Mouse (Mus musculus): ENCODE data around the gene Camkmt. TPM values are rescaled to one million over a fixed set of nuclear protein-coding genes. Genes with fewer than 3 reads are reported as not detected.

Gene Camkmt
- polyA plus RNA-seq, 1 experiment from 2014 or later: 20.2 TPM

DNA sequence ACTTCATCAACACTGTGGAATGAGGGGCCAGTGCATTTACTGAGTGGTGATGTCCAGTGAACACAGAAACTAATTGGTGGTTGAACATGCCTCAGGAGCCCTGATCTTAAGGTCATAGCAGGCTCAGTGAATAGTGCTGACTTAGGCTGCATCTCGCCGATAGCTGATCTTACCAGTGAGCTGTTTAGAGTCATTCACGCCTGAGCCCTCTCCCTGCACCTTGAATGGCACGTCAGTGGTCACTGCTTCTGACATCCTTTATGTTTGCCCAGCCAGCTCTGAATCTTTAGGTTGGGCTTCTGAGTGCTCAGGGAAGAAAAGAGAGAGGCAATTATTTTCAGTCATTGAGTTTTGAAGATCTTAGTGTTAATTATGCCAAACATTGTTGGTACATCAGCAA lies 81.6 kb downstream of the Camkmt start:
- Histone ChIP-seq H3K27ac (ENCODE audit: low read length) (no peak overlapping the region), H3K4me3 (replicated peaks; ENCODE audit: low read length) (no peak overlapping the region), H3K9ac (replicated peaks; ENCODE audit: low read depth, low read length) (no peak overlapping the region), H3K4me1 (replicated peaks; ENCODE audit: control insufficient read depth, insufficient read depth, low read length) (no peaks in the 10 kb centered on the region; the same call in 1 of the 2 replicates), H3K36me3 (ENCODE audit: control insufficient read depth, insufficient read depth) (no peaks in the 10 kb centered on the region), H3K27me3 (replicated peaks; ENCODE audit: control insufficient read depth, insufficient read depth, low read length) (no peaks in the 10 kb centered on the region; the same call in 1 of the 2 replicates), H3K9me3 (ENCODE audit: control insufficient read depth, low read length) (no peaks in the 10 kb centered on the region), H3K4me2 (ENCODE audit: low read length) (no peak overlapping the region)
- no peak for ATAC-seq
- 11% methylated on average over 4 of the region's 4 CpGs for WGBS

DNA sequence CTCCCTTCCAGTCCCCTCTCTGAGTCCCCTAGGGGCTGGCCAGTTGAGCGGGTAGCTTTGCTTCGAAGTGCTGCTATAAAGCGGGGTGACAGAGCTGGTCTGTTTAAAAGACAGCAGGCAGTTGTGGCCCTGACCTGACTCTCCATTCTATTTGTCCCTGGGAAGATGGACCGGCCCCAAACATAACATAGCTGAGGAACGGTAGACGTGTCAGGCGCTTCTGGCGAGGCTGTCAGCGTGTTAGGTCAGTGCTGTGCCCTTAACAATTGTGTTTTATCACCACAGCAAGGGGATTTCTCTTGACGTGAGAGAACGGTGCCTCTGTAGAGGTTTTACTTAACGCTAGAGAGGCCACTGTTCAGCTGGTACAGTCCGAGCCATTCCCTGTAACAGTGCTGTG lies 86.9 kb downstream of the Camkmt start:
- no peak for ATAC-seq

DNA sequence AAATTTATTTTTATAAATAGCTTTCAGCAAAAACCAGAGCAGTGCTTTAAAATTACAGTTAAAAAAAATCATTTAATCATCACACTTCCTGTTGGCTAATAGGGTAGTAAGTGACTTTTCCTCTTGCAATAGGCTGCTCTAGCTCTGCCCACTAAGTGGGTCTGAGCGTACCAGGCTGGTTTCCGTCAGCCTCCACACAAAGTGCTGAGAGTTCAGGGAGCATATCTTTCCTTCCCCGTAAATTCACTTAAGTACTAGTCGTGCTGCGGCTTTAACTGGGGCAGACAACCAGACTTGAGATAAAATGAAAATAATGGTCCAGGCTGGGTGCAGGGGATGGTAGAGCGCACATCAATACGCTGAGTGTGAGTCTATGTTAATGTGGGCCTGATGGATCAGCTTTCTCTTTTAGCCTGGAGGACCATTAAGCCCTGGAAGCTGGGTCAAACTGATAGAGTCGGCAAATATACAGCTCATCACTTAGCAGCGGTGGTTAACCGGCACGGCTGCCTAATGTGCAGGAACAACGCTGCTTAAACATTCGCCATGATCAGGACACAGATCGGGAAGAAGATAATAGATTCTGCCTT lies 90.2 kb downstream of the Camkmt start:
- ATAC-seq: no peak

More for the DNA sequence above, 86.9 kb downstream of the Camkmt start:
- no peaks in the 10 kb centered on the region for H3K9me3 ChIP-seq (ENCODE audit: control insufficient read depth, low read length)
- H3K36me3 ChIP-seq (ENCODE audit: control insufficient read depth, insufficient read depth): no peaks in the 10 kb centered on the region
- H3K9ac ChIP-seq (replicated peaks; ENCODE audit: low read depth, low read length): no peak overlapping the region
- no peak overlapping the region for H3K4me3 ChIP-seq (replicated peaks; ENCODE audit: low read length)
- H3K27ac ChIP-seq (ENCODE audit: low read length): no peak overlapping the region
- H3K27me3 ChIP-seq (replicated peaks; ENCODE audit: control insufficient read depth, insufficient read depth, low read length): no peaks in the 10 kb centered on the region
- 78% methylated on average over 13 of the region's 13 CpGs for WGBS
- 0 out of 2 replicates have a peak, but pooled peaks cover 4% of the 10 kb centered on the region for H3K4me1 ChIP-seq (replicated peaks; ENCODE audit: control insufficient read depth, insufficient read depth, low read length)
- no peak overlapping the region for H3K4me2 ChIP-seq (ENCODE audit: low read length)

DNA sequence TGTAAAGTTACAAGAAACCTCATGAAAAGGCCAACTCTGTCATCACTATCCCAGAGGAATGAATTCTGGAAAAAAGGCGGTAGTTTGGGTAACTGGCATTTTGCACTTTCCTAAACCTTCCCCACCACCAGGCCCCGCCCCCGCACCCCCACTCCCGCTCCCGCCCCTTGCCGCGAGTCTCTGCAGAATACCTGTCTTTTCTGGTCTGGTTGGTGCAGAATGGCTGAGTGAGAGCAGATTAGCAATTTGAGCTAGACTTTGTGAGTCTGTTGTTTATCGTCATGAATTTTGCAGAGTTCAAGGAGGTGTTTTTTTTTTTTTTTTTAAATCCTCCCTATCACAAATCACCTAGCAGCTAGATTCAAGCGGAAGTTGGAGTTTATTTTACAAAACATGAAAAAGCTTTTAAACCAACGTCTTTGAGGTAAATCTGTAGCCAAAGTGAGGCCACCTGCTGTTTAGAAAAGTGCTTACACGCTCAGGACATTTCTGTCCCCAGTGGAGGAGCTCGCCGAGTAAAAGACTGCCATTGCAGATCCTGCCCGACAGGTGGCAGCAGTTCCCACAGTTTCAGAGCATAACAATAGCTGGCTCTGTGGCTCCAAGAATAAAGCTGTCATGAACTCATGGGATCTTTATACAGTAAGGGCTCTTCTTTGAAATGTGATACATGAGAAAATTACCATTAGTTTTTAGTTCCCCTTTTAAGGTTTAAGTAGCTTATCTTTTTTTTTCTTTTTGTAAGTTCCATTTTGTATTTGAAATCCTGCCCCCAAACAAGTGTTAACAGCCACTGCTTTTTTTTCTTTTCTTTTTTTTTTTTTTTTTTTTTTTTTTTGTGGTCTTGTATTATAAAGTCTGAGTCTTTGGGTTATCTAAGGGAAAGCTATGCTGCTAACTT lies 99.1 kb downstream of the Camkmt start:
- peak; percentile 94 for ATAC-seq
- H3K9ac ChIP-seq (replicated peaks; ENCODE audit: low read depth, low read length): no peak overlapping the region
- peak overlapping the region; percentile 21 for H3K4me3 ChIP-seq (replicated peaks; ENCODE audit: low read length)

More for the DNA sequence above, 90.2 kb downstream of the Camkmt start:
- Histone ChIP-seq H3K4me2 (ENCODE audit: low read length) (no peak overlapping the region), H3K36me3 (ENCODE audit: control insufficient read depth, insufficient read depth) (no peaks in the 10 kb centered on the region), H3K27me3 (replicated peaks; ENCODE audit: control insufficient read depth, insufficient read depth, low read length) (no peaks in the 10 kb centered on the region), H3K9me3 (ENCODE audit: control insufficient read depth, low read length) (no peaks in the 10 kb centered on the region), H3K27ac (ENCODE audit: low read length) (no peak overlapping the region), H3K9ac (replicated peaks; ENCODE audit: low read depth, low read length) (no peak overlapping the region), H3K4me1 (replicated peaks; ENCODE audit: control insufficient read depth, insufficient read depth, low read length) (0 out of 2 replicates have a peak, but pooled peaks cover 4% of the 10 kb centered on the region), H3K4me3 (replicated peaks; ENCODE audit: low read length) (no peak overlapping the region)
- 55% methylated on average over 14 of the region's 14 CpGs for WGBS

DNA sequence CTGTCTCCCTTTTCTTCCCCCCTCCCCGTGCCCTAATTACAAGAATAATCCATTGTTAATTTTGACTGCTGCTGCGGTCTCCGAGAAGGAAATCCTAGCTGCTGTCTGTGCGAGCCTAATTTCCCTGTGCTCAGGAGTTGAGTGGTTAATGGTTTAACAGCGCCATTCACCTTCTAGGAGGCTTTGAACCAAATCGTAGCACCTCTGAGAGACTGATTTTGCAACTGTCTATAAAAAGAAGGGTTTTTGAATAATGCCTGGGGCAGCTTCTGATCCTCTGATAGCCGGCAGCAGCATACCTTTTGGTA lies 99.7 kb downstream of the Camkmt start:
- no peak overlapping the region for H3K9ac ChIP-seq (replicated peaks; ENCODE audit: low read depth, low read length)
- H3K36me3 ChIP-seq (ENCODE audit: control insufficient read depth, insufficient read depth): no peaks in the 10 kb centered on the region
- H3K27me3 ChIP-seq (replicated peaks; ENCODE audit: control insufficient read depth, insufficient read depth, low read length): no peaks in the 10 kb centered on the region
- 0 out of 2 replicates have a peak, but pooled peaks cover 2% of the 10 kb centered on the region for H3K4me1 ChIP-seq (replicated peaks; ENCODE audit: control insufficient read depth, insufficient read depth, low read length)
- 2% methylated on average over 7 of the region's 7 CpGs for WGBS
- ATAC-seq: no peak
- no peak overlapping the region for H3K27ac ChIP-seq (ENCODE audit: low read length)
- H3K4me3 ChIP-seq (replicated peaks; ENCODE audit: low read length): no peak overlapping the region
- H3K4me2 ChIP-seq (ENCODE audit: low read length): 0 out of 2 replicates have a peak overlapping the region, but pooled peaks have one; percentile 0
- no peaks in the 10 kb centered on the region for H3K9me3 ChIP-seq (ENCODE audit: control insufficient read depth, low read length)

More for the DNA sequence above, 99.1 kb downstream of the Camkmt start:
- 3% methylated on average over 14 of the region's 14 CpGs for WGBS
- no peaks in the 10 kb centered on the region for H3K9me3 ChIP-seq (ENCODE audit: control insufficient read depth, low read length)
- no peaks in the 10 kb centered on the region for H3K27me3 ChIP-seq (replicated peaks; ENCODE audit: control insufficient read depth, insufficient read depth, low read length)
- 0 out of 2 replicates have a peak, but pooled peaks cover 2% of the 10 kb centered on the region for H3K4me1 ChIP-seq (replicated peaks; ENCODE audit: control insufficient read depth, insufficient read depth, low read length)
- no peak overlapping the region for H3K27ac ChIP-seq (ENCODE audit: low read length)
- no peaks in the 10 kb centered on the region for H3K36me3 ChIP-seq (ENCODE audit: control insufficient read depth, insufficient read depth)
- peak overlapping the region; percentile 45 for H3K4me2 ChIP-seq (ENCODE audit: low read length)

DNA sequence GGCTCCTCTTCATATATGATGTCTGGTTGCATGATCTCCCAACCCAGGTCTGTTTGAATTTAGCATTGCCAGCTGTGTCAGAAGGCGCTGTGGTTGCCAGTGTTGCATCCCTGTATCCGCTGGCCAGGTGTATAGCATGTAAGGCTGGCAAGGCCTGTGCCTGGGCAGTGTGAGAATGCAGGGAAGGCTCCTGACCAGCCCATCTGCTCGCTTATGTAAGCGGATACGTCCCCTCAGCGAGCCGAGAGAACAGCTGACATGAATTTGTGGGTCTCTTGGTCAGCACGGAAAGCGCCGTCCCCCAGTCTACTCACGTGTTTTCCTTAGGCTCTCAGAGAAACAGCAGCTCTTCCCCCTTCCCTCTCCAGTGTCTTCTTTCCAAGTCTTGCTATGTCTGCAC lies 102.9 kb downstream of the Camkmt start:
- no peak overlapping the region for H3K27ac ChIP-seq (ENCODE audit: low read length)
- WGBS: 89% methylated on average over 11 of the region's 11 CpGs
- ATAC-seq: no peak
- no peak overlapping the region for H3K9ac ChIP-seq (replicated peaks; ENCODE audit: low read depth, low read length)
- no peak overlapping the region for H3K4me3 ChIP-seq (replicated peaks; ENCODE audit: low read length)
- H3K4me2 ChIP-seq (ENCODE audit: low read length): no peak overlapping the region
- H3K27me3 ChIP-seq (replicated peaks; ENCODE audit: control insufficient read depth, insufficient read depth, low read length): no peaks in the 10 kb centered on the region
- H3K36me3 ChIP-seq (ENCODE audit: control insufficient read depth, insufficient read depth): no peaks in the 10 kb centered on the region
- H3K4me1 ChIP-seq (replicated peaks; ENCODE audit: control insufficient read depth, insufficient read depth, low read length): 0 out of 2 replicates have a peak, but pooled peaks cover 2% of the 10 kb centered on the region
- no peaks in the 10 kb centered on the region for H3K9me3 ChIP-seq (ENCODE audit: control insufficient read depth, low read length)

DNA sequence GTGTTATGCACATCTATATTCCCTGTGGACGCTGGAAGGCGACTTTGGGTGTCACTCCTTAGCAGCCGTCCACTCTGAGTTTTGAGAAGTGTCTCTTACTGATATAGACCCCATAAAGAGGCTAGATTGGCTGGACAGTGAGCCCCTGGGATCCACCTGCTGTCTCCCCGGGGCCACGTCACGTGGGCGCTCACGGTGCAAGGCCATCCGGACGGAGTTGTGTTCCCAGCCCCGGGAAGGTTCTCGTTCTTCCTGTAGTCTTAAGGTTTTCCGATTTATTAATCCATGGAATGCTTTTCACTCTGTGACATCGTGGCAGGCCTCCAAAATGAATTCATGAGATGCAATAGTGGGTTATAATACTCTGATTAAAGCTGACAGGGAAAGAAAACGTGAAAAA lies 108.4 kb downstream of the Camkmt start:
- Histone ChIP-seq H3K9ac (replicated peaks; ENCODE audit: low read depth, low read length) (no peak overlapping the region), H3K4me1 (replicated peaks; ENCODE audit: control insufficient read depth, insufficient read depth, low read length) (no peaks in the 10 kb centered on the region), H3K9me3 (ENCODE audit: control insufficient read depth, low read length) (no peaks in the 10 kb centered on the region), H3K36me3 (ENCODE audit: control insufficient read depth, insufficient read depth) (no peaks in the 10 kb centered on the region), H3K27me3 (replicated peaks; ENCODE audit: control insufficient read depth, insufficient read depth, low read length) (no peaks in the 10 kb centered on the region), H3K27ac (ENCODE audit: low read length) (no peak overlapping the region), H3K4me2 (ENCODE audit: low read length) (no peak overlapping the region), H3K4me3 (replicated peaks; ENCODE audit: low read length) (no peak overlapping the region)
- no peak for ATAC-seq
- 84% methylated on average over 15 of the region's 15 CpGs for WGBS

- no peaks in the 10 kb centered on the region for H3K9me3 ChIP-seq (ENCODE audit: control insufficient read depth, low read length)
- ATAC-seq: no peak
- no peaks in the 10 kb centered on the region for H3K27me3 ChIP-seq (replicated peaks; ENCODE audit: control insufficient read depth, insufficient read depth, low read length)
- no peak overlapping the region for H3K4me3 ChIP-seq (replicated peaks; ENCODE audit: low read length)
- no peak overlapping the region for H3K4me2 ChIP-seq (ENCODE audit: low read length)
- 84% methylated on average over 11 of the region's 11 CpGs for WGBS
- no peaks in the 10 kb centered on the region for H3K4me1 ChIP-seq (replicated peaks; ENCODE audit: control insufficient read depth, insufficient read depth, low read length)
- H3K36me3 ChIP-seq (ENCODE audit: control insufficient read depth, insufficient read depth): no peaks in the 10 kb centered on the region
- no peak overlapping the region for H3K9ac ChIP-seq (replicated peaks; ENCODE audit: low read depth, low read length)
- no peak overlapping the region for H3K27ac ChIP-seq (ENCODE audit: low read length)
These were observed 109.0 kb downstream of the Camkmt start for GRCm38 (mm10) chr17:85199321-85199720.

GRCm38 (mm10) chr17:85218054-85218453 lies 127.7 kb downstream of the Camkmt start:
- H3K9ac ChIP-seq (replicated peaks; ENCODE audit: low read depth, low read length): no peak overlapping the region
- H3K27me3 ChIP-seq (replicated peaks; ENCODE audit: control insufficient read depth, insufficient read depth, low read length): no peaks in the 10 kb centered on the region
- H3K9me3 ChIP-seq (ENCODE audit: control insufficient read depth, low read length): no peaks in the 10 kb centered on the region
- H3K4me3 ChIP-seq (replicated peaks; ENCODE audit: low read length): no peak overlapping the region
- no peak overlapping the region for H3K4me2 ChIP-seq (ENCODE audit: low read length)
- 85% methylated on average over 5 of the region's 5 CpGs for WGBS
- no peaks in the 10 kb centered on the region for H3K36me3 ChIP-seq (ENCODE audit: control insufficient read depth, insufficient read depth)
- ATAC-seq: no peak
- H3K27ac ChIP-seq (ENCODE audit: low read length): no peak overlapping the region
- no peaks in the 10 kb centered on the region for H3K4me1 ChIP-seq (replicated peaks; ENCODE audit: control insufficient read depth, insufficient read depth, low read length)
